Mouse (Mus musculus): ENCODE measurements around the gene Slc30a1. TPM values are rescaled to one million over a fixed set of nuclear protein-coding genes. Genes with fewer than 3 reads are reported as not detected.

Gene Slc30a1
- polyA plus RNA-seq, 1 experiment = 3.5 TPM

- Histone ChIP-seq H3K4me3 (ENCODE audit: insufficient read depth, poor library complexity, severe bottlenecking) (no peak overlapping the region), H3K27me3 (ENCODE audit: control insufficient read depth, insufficient read depth, insufficient read length) (no peaks in the 10 kb centered on the region), H3ac (ENCODE audit: control insufficient read depth, insufficient read length, low read depth) (no peak overlapping the region), H3K79me2 (ENCODE audit: control insufficient read depth, insufficient read depth) (no peaks in the 10 kb centered on the region), H3K79me3 (ENCODE audit: low read depth) (no peaks in the 10 kb centered on the region), H3K36me3 (ENCODE audit: control insufficient read depth, insufficient read depth) (no peaks in the 10 kb centered on the region)
- TF ChIP-seq FOSL1 (IDR thresholded peaks at IDR 0.05; ENCODE audit: insufficient read depth, low read length, poor library complexity, severe bottlenecking) (no peak), USF1 (IDR thresholded peaks at IDR 0.05; ENCODE audit: low read depth) (no peak), MAX (IDR thresholded peaks at IDR 0.05) (no peak), CEBPB (IDR thresholded peaks at IDR 0.05; ENCODE audit: low read depth) (no peak), CTCF (IDR thresholded peaks at IDR 0.05; ENCODE audit: control insufficient read depth, insufficient read depth, insufficient read length) (no peak), MYOD1 (IDR thresholded peaks at IDR 0.05; ENCODE audit: control insufficient read depth, insufficient read length, low read depth) (no peak), MYOG (IDR thresholded peaks at IDR 0.05; ENCODE audit: control insufficient read depth, extremely low read depth, insufficient read length) (no peak)
Measured at GRCm38 (mm10) chr1:191863833-191864550, 42.6 kb upstream of the Slc30a1 start.

- Histone ChIP-seq H3K79me3 (ENCODE audit: low read depth) (no peaks in the 10 kb centered on the region), H3K4me3 (ENCODE audit: insufficient read depth, poor library complexity, severe bottlenecking) (no peak overlapping the region), H3K36me3 (ENCODE audit: control insufficient read depth, insufficient read depth) (no peaks in the 10 kb centered on the region), H3K79me2 (ENCODE audit: control insufficient read depth, insufficient read depth) (no peaks in the 10 kb centered on the region), H3K27me3 (ENCODE audit: control insufficient read depth, insufficient read depth, insufficient read length) (no peaks in the 10 kb centered on the region), H3ac (ENCODE audit: control insufficient read depth, insufficient read length, low read depth) (no peak overlapping the region)
- TF ChIP-seq CEBPB (IDR thresholded peaks at IDR 0.05; ENCODE audit: low read depth) = no peak
- no peak for TF ChIP-seq FOSL1 (IDR thresholded peaks at IDR 0.05; ENCODE audit: insufficient read depth, low read length, poor library complexity, severe bottlenecking)
- no peak for TF ChIP-seq MYOD1 (IDR thresholded peaks at IDR 0.05; ENCODE audit: control insufficient read depth, insufficient read length, low read depth)
- no peak for TF ChIP-seq USF1 (IDR thresholded peaks at IDR 0.05; ENCODE audit: low read depth)
- TF ChIP-seq MAX (IDR thresholded peaks at IDR 0.05) = no peak
- TF ChIP-seq CTCF (IDR thresholded peaks at IDR 0.05; ENCODE audit: control insufficient read depth, insufficient read depth, insufficient read length) = no peak
- TF ChIP-seq MYOG (IDR thresholded peaks at IDR 0.05; ENCODE audit: control insufficient read depth, extremely low read depth, insufficient read length) = no peak
Measured at GRCm38 (mm10) chr1:191864551-191865027, 42.0 kb upstream of the Slc30a1 start.

GRCm38 (mm10) chr1:191872076-191872710 lies 34.4 kb upstream of the Slc30a1 start:
- Histone ChIP-seq H3K79me2 (ENCODE audit: control insufficient read depth, insufficient read depth) (no peaks in the 10 kb centered on the region), H3K27me3 (ENCODE audit: control insufficient read depth, insufficient read depth, insufficient read length) (no peaks in the 10 kb centered on the region), H3K79me3 (ENCODE audit: low read depth) (no peaks in the 10 kb centered on the region), H3ac (ENCODE audit: control insufficient read depth, insufficient read length, low read depth) (no peak overlapping the region), H3K4me3 (ENCODE audit: insufficient read depth, poor library complexity, severe bottlenecking) (no peak overlapping the region), H3K36me3 (ENCODE audit: control insufficient read depth, insufficient read depth) (no peaks in the 10 kb centered on the region)
- no peak for TF ChIP-seq MAX (IDR thresholded peaks at IDR 0.05)
- no peak for TF ChIP-seq USF1 (IDR thresholded peaks at IDR 0.05; ENCODE audit: low read depth)
- no peak for TF ChIP-seq MYOG (IDR thresholded peaks at IDR 0.05; ENCODE audit: control insufficient read depth, extremely low read depth, insufficient read length)
- TF ChIP-seq FOSL1 (IDR thresholded peaks at IDR 0.05; ENCODE audit: insufficient read depth, low read length, poor library complexity, severe bottlenecking) = no peak
- no peak for TF ChIP-seq CEBPB (IDR thresholded peaks at IDR 0.05; ENCODE audit: low read depth)
- no peak for TF ChIP-seq CTCF (IDR thresholded peaks at IDR 0.05; ENCODE audit: control insufficient read depth, insufficient read depth, insufficient read length)
- no peak for TF ChIP-seq MYOD1 (IDR thresholded peaks at IDR 0.05; ENCODE audit: control insufficient read depth, insufficient read length, low read depth)

- H3K36me3 ChIP-seq (ENCODE audit: control insufficient read depth, insufficient read depth) = no peaks in the 10 kb centered on the region
- no peaks in the 10 kb centered on the region for H3K79me3 ChIP-seq (ENCODE audit: low read depth)
- H3K4me3 ChIP-seq (ENCODE audit: insufficient read depth, poor library complexity, severe bottlenecking) = no peak overlapping the region
- no peaks in the 10 kb centered on the region for H3K79me2 ChIP-seq (ENCODE audit: control insufficient read depth, insufficient read depth)
- H3K27me3 ChIP-seq (ENCODE audit: control insufficient read depth, insufficient read depth, insufficient read length) = no peaks in the 10 kb centered on the region
- TF ChIP-seq CEBPB (IDR thresholded peaks at IDR 0.05; ENCODE audit: low read depth) = no peak
- no peak for TF ChIP-seq CTCF (IDR thresholded peaks at IDR 0.05; ENCODE audit: control insufficient read depth, insufficient read depth, insufficient read length)
- TF ChIP-seq USF1 (IDR thresholded peaks at IDR 0.05; ENCODE audit: low read depth) = no peak
- no peak for TF ChIP-seq MYOG (IDR thresholded peaks at IDR 0.05; ENCODE audit: control insufficient read depth, extremely low read depth, insufficient read length)
- no peak for TF ChIP-seq MAX (IDR thresholded peaks at IDR 0.05)
- TF ChIP-seq FOSL1 (IDR thresholded peaks at IDR 0.05; ENCODE audit: insufficient read depth, low read length, poor library complexity, severe bottlenecking) = no peak
- TF ChIP-seq MYOD1 (IDR thresholded peaks at IDR 0.05; ENCODE audit: control insufficient read depth, insufficient read length, low read depth) = no peak
- no peak overlapping the region for H3ac ChIP-seq (ENCODE audit: control insufficient read depth, insufficient read length, low read depth)
Measured at GRCm38 (mm10) chr1:191875006-191875405, 31.6 kb upstream of the Slc30a1 start.

- TF ChIP-seq FOSL1 (IDR thresholded peaks at IDR 0.05; ENCODE audit: insufficient read depth, low read length, poor library complexity, severe bottlenecking) (no peak), MYOD1 (IDR thresholded peaks at IDR 0.05; ENCODE audit: control insufficient read depth, insufficient read length, low read depth) (no peak), CTCF (IDR thresholded peaks at IDR 0.05; ENCODE audit: control insufficient read depth, insufficient read depth, insufficient read length) (no peak), USF1 (IDR thresholded peaks at IDR 0.05; ENCODE audit: low read depth) (no peak), CEBPB (IDR thresholded peaks at IDR 0.05; ENCODE audit: low read depth) (no peak), MAX (IDR thresholded peaks at IDR 0.05) (no peak), MYOG (IDR thresholded peaks at IDR 0.05; ENCODE audit: control insufficient read depth, extremely low read depth, insufficient read length) (no peak)
- Histone ChIP-seq H3K27me3 (ENCODE audit: control insufficient read depth, insufficient read depth, insufficient read length) (no peaks in the 10 kb centered on the region), H3K4me3 (ENCODE audit: insufficient read depth, poor library complexity, severe bottlenecking) (no peak overlapping the region), H3K79me2 (ENCODE audit: control insufficient read depth, insufficient read depth) (no peaks in the 10 kb centered on the region), H3K79me3 (ENCODE audit: low read depth) (no peaks in the 10 kb centered on the region), H3ac (ENCODE audit: control insufficient read depth, insufficient read length, low read depth) (no peak overlapping the region), H3K36me3 (ENCODE audit: control insufficient read depth, insufficient read depth) (no peaks in the 10 kb centered on the region)
Measured at GRCm38 (mm10) chr1:191875683-191876305, 30.8 kb upstream of the Slc30a1 start.
